Mouse (Mus musculus) cerebellum, adult 2 months (tissue): ENCODE measurements at regions not wholly inside any gene's neighbourhood (a gene's known extent, or its start where the extent isn't known, plus 50 kb on each side); places are given as distances from the start of the nearest gene placed in this dataset.

Experiments
- DNase-seq, 2 experiments: peaks; one replicate each; pipeline ENCODE4 v3.0.0; 2021
- H3K27ac ChIP-seq: fragments of 200-500 bp; 2 replicates; pipeline ENCODE4 v1.5.1; 2012; ENCODE audit warnings: low read length, control low read depth, inconsistent platforms; ENCODE audit not compliant: insufficient read depth
- H3K27me3 ChIP-seq: fragments of 200-500 bp; 2 replicates; pipeline ENCODE4 v1.6.1; 2012; ENCODE audit warnings: inconsistent platforms, mild to moderate bottlenecking, low read length, moderate library complexity; ENCODE audit not compliant: control insufficient read depth, insufficient read depth
- H3K4me1 ChIP-seq: fragments of 200-500 bp; 2 replicates; pipeline ENCODE4 v1.6.1; 2011; ENCODE audit warnings: low read length; ENCODE audit not compliant: control insufficient read depth, insufficient read depth
- H3K4me3 ChIP-seq: fragments of 200-500 bp; replicated peaks from 2 replicates; pipeline ENCODE3; 2011; ENCODE audit warnings: mild to moderate bottlenecking, low read depth, low read length, control low read depth; ENCODE audit not compliant: insufficient read depth
- CTCF ChIP-seq: fragments of 200-500 bp; IDR thresholded peaks from 2 replicates; pipeline ENCODE4 v1.5.1; 2011; ENCODE audit warnings: low read depth, mild to moderate bottlenecking, control low read depth, low read length, moderate library complexity, borderline replicate concordance; ENCODE audit not compliant: insufficient read depth
- POLR2A ChIP-seq: fragments of 200-500 bp; IDR thresholded peaks from 2 replicates; pipeline ENCODE4 v1.6.1; 2011; ENCODE audit warnings: low read length, control low read depth, borderline replicate concordance; ENCODE audit not compliant: insufficient read depth
- WGBS: fragments of 180-500 bp; shearing (Covaris S2); methylation state at CpG from one replicate; pipeline ENCODE4 v1.1.7; 2018; 5-methylcytosine and 5-hydroxymethylcytosine counted together

DNA sequence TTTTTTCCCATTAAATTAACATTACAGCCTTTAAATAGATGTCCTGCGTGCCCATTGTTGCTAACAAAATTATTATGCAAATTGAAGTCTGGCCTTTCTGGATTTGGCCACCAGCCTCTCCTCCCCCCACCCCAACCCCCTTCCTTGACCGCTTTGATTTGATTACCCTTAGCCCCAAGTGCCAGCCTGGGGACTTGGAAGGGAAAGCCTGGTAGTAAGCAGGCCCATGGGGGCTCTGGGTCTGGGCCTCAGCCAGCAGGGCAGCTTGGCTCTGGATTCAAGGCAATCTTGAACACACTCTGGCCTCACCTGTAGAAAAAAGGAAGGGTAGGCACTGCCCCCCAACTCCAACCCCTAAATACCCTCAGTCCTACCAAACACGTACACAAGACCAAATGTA, 100.2 kb downstream of the 2410131K14Rik start:
- H3K27ac ChIP-seq, result no peak overlapping the region
- no peaks in the 10 kb centered on the region; the same call in 1 of the 2 replicates for H3K4me1 ChIP-seq
- no peak for TF ChIP-seq POLR2A
- TF ChIP-seq CTCF, result no peak
- no peaks in the 10 kb centered on the region; the same call in 1 of the 2 replicates for H3K27me3 ChIP-seq
- H3K4me3 ChIP-seq, result no peak overlapping the region
- DNase-seq, result no peak
- WGBS, result 78% methylated on average over 3 of the region's 3 CpGs

DNA sequence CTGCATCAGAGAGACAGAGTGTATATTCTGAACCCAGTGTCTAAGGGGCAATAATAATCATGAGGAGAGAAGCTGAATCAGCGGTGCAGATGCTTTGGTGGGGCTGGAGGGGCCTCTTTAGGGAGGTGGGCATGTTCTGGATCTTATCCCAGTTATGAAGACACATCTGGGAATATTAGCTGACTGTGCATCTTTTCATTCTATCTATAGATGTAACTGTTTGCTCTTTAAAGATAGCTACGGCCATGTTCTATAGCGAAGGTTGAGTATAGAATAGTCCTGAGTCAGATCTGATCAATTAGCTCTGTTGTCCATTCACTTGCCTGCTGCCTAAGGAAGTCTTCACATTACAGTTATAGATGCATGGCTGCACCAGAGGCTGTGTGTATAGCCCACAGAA, 104.0 kb downstream of the 2410131K14Rik start:
- H3K27ac ChIP-seq, result no peak overlapping the region
- H3K4me1 ChIP-seq, result no peaks in the 10 kb centered on the region
- no peak for DNase-seq
- 96% methylated on average over 3 of the region's 3 CpGs for WGBS
- H3K4me3 ChIP-seq, result no peak overlapping the region
- TF ChIP-seq CTCF (no peak), POLR2A (no peak)
- no peaks in the 10 kb centered on the region for H3K27me3 ChIP-seq

DNA sequence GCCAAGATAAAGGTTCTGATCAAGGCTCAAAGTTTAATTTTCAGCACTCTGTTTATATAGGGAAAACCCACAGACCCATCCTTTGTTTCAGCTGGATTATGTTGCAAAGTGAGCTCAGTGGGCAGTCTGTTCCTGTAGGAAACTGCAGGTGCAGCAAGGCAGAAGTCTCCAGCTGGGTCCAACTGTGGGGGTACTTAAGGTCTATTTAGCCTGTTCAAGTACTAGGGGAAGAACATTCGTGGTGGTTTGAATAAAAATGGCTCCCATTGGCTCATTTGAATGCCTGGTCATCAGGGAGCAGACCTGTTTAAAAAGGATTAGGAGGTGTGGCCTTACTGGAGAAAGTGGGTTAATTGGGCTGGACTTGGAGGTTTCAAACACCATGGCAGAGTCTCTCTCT, 106.3 kb downstream of the 2410131K14Rik start:
- no peak for DNase-seq
- 53% methylated on average over 1 of the region's 1 CpGs for WGBS
- Histone ChIP-seq H3K27ac (no peak overlapping the region), H3K4me3 (no peak overlapping the region), H3K27me3 (no peaks in the 10 kb centered on the region), H3K4me1 (no peaks in the 10 kb centered on the region; the same call in 1 of the 2 replicates)
- TF ChIP-seq CTCF, result no peak
- no peak for TF ChIP-seq POLR2A

DNA sequence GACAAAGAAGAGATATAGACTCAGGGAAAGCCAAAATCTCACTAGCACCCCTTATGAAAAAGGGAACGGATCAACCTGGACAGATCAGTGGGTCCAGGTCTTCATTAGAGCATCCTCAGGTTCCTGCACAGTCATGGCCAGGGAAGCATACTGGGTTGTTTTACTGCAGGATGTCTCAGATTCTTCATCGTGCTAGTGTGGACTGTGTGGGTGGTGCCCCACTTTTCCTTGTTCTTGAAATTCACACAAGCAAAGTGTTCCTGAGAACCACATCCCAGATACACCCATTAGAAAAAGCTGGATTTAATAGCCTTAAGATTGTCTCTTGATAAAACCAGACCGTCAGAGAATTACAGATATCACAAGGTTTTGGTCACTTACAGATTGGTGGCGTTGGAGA, 107.1 kb downstream of the 2410131K14Rik start:
- no peak overlapping the region for H3K27ac ChIP-seq
- 94% methylated on average over 4 of the region's 4 CpGs for WGBS
- no peaks in the 10 kb centered on the region for H3K27me3 ChIP-seq
- H3K4me1 ChIP-seq, result no peaks in the 10 kb centered on the region; the same call in 1 of the 2 replicates
- H3K4me3 ChIP-seq, result no peak overlapping the region
- no peak for DNase-seq
- no peak for TF ChIP-seq POLR2A
- TF ChIP-seq CTCF, result no peak

DNA sequence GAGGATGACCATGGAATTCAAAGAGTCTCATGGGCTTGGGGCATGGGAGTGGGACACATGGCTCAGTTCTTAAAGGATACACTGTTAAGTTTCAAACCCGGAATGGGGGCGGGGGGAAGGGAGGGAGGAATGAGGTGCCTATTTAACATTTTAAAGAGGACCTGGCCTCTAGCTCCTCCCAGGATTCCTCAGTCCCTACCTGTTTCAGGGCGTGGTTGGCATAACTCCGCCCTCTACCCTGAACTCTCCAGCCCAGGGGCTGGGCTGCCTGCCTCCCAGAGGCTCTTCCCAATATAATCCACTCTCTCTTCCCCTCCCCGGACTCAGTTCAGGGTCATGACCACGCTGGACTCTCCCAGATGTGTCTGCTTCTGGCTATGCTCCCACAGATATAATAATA, 108.0 kb downstream of the 2410131K14Rik start:
- Histone ChIP-seq H3K4me1 (no peaks in the 10 kb centered on the region; the same call in 1 of the 2 replicates), H3K27ac (no peak overlapping the region), H3K27me3 (no peaks in the 10 kb centered on the region), H3K4me3 (no peak overlapping the region)
- no peak for DNase-seq
- TF ChIP-seq CTCF (no peak), POLR2A (no peak)
- 79% methylated on average over 6 of the region's 6 CpGs for WGBS

DNA sequence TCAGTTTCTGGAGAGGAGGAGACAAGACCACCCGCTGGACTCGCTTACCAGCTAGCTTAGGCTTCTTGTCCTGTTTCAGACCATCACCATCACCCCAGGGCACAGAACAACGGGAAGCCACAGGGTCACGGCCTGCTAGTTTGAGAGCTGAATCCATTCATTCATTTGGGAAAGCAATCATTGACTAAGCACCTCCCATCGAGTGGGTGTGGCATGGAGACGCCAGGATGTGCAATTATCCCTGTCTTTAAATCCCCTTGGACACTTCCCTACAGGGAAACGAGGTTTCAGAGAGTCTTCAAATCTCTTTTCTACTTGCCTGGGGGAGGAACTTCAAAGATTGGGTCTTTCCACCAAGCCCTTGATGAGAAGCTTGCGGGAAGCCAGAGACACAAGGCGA, 108.7 kb downstream of the 2410131K14Rik start:
- 56% methylated on average over 9 of the region's 9 CpGs for WGBS
- Histone ChIP-seq H3K27ac (no peak overlapping the region), H3K4me3 (no peak overlapping the region), H3K4me1 (no peaks in the 10 kb centered on the region; the same call in 1 of the 2 replicates), H3K27me3 (no peaks in the 10 kb centered on the region; the same call in 1 of the 2 replicates)
- DNase-seq, result no peak
- TF ChIP-seq CTCF (no peak), POLR2A (no peak)

GRCm38 (mm10) chr5:118354127-118354526, 109.1 kb downstream of the 2410131K14Rik start:
- TF ChIP-seq CTCF (no peak), POLR2A (no peak)
- Histone ChIP-seq H3K4me3 (no peak overlapping the region), H3K4me1 (no peaks in the 10 kb centered on the region; the same call in 1 of the 2 replicates), H3K27ac (no peak overlapping the region), H3K27me3 (no peaks in the 10 kb centered on the region; the same call in 1 of the 2 replicates)
- 66% methylated on average over 5 of the region's 5 CpGs for WGBS
- DNase-seq, result no peak

- Histone ChIP-seq H3K27me3 (no peaks in the 10 kb centered on the region; the same call in 1 of the 2 replicates), H3K4me1 (no peaks in the 10 kb centered on the region; the same call in 1 of the 2 replicates), H3K4me3 (no peak overlapping the region), H3K27ac (no peak overlapping the region)
- TF ChIP-seq CTCF (no peak), POLR2A (no peak)
- DNase-seq, result no peak
- 60% methylated on average over 3 of the region's 3 CpGs for WGBS
Observed at GRCm38 (mm10) chr5:118354871-118355270, 109.8 kb downstream of the 2410131K14Rik start.

DNA sequence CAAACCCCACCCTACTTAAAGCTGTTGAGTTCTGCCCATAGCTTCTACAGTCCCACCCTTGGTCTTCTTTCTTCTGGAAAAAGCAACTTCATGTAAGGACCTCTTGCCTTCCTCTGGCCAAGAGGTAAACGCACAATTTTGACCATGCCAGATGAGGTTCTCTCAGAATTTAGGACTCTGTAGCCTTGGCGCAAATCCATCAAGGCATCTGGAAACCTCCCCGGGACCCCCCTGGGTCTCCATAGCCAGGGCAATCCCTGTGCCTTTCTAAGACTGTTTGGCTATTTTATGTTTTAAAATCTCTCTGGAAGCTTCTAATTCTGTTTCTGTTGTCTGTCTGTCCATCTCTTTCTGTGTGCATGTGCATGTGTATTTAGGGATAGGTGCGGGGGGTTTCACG, 110.3 kb downstream of the 2410131K14Rik start:
- no peak overlapping the region for H3K4me3 ChIP-seq
- TF ChIP-seq POLR2A (no peak), CTCF (no peak)
- no peaks in the 10 kb centered on the region; the same call in 1 of the 2 replicates for H3K4me1 ChIP-seq
- 45% methylated on average over 5 of the region's 5 CpGs for WGBS
- no peak for DNase-seq
- no peak overlapping the region for H3K27ac ChIP-seq
- no peaks in the 10 kb centered on the region; the same call in 1 of the 2 replicates for H3K27me3 ChIP-seq
